Mouse (Mus musculus) thymus, postnatal 14 days (tissue): Measurements from ENCODE around the gene Tnrc6c.
A peak's percentile ranks its signal among the peaks of the same experiment; 100 is the strongest.
"Not testable (repeated sequence)": the region's sequence is repeated elsewhere in the genome, so short reads cannot be mapped to it uniquely, and the experiment has no call there.

Experiments used
- DNase-seq: peaks from one replicate; pipeline ENCODE4 v3.0.0; 2021

Gene Tnrc6c

DNA sequence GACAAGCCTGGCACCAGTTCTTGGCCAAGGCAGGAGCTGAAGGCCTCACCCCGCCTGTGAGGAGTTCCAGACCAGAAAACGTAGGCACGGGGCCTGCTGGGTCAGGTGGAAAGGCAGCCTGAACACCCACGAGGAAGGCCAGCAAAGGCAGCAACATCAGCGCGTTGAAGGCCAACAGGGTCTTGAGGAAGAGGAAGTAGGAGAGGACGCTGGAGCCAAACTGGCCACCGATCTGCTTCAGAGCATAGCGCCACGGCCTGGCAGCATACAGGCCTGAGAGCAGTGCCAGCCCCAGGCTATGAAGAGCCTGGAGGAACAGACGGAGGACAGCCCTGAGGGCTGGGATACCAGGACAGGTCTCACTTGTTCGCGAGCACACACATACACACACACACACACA, 121.5 kb downstream of the Tnrc6c start:
- no peak for DNase-seq

DNA sequence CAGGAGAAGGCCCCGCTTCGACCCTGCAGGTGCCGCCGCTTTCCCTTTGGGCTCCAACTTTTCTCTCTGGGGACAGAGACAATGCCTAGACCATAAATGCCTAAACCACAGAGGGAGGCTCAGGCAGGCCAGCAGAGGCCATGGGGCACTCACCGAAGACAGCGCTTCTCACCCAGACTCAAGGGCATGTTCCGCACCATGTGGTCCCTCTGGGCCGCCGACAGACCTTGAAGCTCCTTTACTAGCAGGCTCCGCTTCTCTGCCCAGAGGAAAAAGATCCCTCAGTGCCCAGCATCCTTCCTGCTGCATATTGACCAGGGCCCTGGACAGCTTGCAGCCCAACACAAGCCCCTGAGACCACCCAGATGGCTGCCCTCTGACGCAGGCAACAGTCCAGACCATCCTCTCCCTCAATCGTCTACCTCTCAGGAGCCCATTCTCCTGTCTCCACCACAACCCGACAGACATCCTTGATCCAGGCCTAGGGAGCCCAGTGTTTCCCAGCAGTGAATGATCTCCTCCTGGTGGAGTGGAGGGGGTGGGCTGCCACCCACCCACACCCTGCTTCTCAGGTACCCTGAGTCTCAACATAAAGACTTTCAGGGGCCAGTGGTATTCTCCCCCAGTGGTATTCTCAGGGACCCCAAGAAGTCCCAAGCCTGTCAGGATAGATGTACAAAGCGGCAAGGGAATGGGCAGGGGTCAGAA, 122.2 kb downstream of the Tnrc6c start:
- no peak for DNase-seq

DNA sequence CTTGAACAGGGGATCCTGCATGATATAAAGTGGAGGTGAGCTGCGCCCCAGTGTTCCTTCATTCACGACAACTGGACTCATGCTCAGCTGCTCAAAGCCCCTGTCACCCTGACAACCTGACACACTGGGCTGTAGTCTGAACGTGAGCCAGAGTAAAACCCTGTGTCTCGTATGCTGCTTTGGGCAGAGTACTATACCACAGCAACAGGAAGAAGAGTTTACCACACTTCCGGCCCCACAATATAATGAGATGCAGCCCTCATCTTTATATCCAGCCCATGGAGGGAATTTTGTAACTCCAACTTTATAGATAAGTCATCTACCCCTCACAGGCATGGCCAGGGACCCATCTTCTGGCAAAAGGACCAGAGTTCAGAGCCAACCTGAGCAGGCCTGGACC, 123.0 kb downstream of the Tnrc6c start:
- peak; percentile 56 for DNase-seq

DNA sequence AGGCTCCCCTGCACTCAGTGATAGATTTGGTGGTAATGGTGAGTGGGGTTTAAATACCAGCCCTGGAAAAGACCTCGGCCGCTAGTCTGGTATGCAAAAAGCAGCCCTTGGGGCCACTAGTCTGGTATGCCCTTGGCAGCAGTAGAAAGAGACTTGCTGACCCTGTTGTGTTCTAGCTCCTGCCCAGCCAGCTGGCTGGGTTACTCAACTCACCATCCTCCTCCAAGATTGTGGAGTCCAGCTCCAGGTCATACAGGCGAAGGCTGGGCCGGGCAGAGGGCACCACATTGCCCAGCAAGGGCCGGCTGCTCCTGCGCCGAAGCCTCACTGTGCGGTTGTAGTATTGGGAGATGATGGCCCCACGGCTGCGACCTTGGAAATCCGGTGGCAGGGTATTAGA, 123.9 kb downstream of the Tnrc6c start:
- no peak for DNase-seq

DNA sequence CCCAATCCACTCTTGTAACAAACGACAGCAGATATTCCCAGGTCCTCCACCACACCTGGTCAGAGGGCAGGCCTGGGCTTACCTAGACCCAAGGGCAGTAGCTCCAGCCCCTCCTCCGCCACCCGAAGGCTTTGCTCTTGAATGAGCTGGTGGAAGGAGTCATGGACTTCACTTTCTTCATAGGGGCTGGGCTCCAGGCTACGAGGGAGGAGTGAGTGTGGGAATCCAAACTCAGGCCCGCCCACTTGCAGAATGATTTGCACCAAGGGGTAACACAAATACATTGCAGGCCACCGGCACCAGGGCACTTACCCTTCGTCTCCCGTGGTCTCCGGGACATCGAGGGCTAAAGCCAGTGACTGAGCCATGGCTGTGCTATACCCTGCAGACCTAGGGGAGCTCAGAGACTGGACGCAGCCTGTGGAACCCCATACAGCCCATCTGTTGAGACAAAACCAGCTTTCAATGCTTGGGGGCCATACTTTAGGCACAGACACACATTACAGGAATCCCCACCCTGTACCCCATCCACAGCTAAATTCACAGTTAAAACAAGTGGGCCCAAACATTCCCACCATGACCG, 124.9 kb downstream of the Tnrc6c start:
- peak; percentile 43 for DNase-seq

DNA sequence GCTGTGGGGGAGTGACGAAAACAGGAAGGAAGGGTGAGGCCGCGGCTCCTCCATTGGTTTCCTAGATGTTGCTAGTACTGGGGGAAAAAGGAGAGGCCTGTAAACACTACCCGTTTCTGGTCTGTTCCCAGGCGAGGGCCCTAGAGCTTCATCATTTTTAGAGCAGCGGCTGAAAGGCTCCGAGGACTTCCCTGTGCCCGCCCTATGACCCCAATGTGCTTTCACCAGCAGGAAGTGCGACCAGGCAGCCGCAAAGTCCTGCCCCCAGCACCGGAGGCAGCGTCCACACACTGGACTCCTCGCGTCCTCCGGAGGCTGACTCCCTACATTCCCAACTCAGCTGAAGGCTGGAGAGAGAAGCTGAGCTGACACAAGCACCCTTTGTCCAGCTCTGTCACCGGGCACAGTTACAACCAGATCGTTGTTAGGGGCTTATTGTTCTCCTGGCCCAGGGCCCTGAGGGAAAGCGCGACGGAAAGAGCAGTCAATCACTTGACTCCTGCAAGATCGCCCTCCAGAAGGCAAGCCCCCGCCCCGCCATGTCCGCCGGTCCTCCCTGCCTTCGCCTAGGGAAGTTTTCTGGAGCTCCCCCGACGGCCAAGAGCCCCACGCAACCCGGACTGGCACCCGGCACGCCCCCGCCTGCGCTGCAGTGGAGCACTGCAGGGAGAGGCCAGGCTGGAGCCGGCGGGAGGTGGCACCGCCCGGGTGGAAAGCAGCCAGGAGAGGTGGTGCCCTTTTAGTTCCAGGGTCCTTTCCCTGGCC, 125.5 kb downstream of the Tnrc6c start:
- peak; percentile 65 for DNase-seq

DNA sequence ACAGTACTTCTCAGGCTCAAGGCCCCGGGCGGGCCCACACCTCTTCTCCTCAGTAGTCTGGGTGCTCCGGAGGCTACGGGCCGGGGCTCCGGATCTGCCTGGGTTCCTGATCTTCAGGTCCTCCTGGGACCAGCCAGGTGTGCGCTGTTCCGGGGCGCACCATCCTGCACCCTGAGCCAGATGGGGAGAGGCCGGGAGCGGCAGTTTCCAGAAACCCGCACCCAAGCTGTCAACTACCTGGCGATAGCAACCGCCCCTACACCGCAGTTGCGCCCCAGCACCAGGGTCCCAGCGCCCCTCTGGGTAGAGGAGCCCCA, 126.1 kb downstream of the Tnrc6c start:
- DNase-seq, result no peak

DNA sequence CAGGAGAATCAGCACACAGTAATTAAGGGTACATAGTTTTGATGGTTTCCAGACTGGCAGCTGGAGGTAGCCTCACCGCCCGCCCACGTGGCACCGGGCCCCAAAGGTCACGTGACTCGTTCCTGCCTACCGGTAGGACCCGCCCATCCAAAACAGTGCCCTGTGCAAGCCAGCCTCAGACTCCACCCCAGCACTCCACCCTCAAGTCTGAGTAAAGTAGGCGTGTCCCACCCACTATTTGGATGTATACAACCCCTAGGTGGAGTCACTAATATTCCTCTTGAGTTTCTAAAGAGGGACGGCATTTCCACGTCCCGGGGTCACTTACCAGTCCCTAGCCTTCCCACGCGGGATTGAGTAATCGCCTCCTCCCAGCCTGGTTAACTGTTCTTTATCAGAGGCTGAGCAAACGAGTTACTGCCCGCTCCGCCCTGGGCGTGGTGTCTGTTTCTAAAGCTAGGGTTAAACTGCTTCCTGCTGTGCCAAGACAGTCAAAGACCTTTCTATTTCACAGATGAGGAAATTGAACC, 126.6 kb downstream of the Tnrc6c start:
- peak; percentile 96 for DNase-seq

DNA sequence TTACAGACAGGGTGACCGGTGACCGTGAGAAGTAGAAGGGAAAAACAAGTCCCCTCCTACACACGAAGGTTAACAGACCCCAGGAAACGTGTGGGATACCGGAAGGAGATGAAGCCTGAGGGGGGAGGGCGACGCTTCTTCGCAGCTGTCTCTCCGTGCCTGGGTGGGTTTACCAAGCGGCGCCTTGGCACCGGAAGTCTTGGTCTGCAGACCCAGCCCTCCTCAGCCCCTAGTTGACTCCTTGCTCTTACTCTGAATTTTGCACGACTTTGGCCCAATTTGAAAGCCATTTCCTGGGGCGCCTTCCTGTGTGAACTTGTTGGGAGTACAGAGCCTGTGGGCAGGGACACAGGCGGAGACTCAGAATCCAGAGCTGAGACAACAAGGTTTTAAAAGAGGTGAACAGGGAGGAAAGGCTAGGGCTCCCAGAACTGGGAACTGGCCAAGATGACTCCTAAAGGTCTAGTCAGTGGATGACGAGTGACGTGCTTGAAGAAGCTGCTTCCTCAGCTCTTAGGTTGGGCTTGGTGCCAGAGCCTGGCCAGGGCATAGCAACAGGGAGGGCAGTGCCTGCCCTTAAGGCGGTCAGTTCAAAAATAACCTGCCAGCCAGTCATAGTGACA, 127.2 kb downstream of the Tnrc6c start:
- peak; percentile 91 for DNase-seq

DNA sequence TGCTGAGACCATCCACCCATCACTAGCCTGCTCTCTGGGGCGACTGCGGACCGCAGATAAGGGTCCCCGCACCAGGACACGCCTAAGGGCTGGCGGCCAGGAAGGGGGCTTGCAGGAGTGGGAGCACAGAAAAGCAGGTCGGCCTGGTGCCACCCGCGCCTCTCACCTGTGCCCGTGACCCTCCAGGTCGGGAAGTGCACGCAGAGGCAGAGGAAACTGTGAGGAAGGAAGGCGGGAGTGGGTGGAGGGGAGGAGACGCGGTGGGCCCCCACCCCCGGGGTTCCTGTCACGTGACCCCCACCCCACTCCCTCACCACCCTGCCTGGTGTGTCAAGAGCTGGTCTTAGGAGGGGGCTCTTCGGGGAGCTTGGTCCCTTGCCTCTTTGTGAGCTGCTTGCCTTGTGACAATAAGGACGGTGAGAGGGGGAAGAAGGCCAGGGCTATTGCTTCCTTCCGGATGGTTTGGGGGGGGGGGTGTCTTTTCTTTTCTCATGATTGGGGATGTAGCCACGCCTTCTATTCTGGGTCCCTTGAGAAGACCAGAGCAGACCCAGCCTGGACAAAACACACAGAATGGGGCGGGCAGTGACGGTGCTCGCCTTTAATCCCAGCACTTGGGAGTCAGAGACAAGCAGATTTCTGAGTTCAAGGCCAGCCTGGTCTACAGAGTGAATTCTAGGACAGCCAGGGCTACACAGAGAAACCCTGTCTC, 128.1 kb downstream of the Tnrc6c start, which contains the start of the genes Tmc8 and Tmc6:
Gene Tmc8, plus strand, starts transcription at position 84 of the 712 bp plus-strand sequence.
Gene Tmc6, minus strand, starts transcription at position 206 of the 712 bp plus-strand sequence.
- peak; percentile 96 for DNase-seq

DNA sequence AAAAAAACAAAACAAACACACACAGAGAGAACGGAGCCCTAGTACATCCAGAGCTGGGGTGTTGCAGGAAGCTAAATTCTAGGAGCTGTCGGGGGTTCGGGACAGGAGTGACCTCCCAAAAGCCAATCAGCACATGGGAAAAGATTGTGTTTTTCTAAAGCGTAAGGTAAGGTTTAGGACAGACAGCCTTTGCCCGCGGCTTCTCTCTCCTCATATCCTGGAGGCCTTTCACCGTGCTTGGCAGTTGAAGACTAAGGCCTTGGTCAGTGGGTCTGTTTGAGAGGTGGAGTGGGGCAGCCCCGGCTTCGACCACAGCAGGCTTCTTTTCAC, 128.6 kb downstream of the Tnrc6c start:
- no peak for DNase-seq

DNA sequence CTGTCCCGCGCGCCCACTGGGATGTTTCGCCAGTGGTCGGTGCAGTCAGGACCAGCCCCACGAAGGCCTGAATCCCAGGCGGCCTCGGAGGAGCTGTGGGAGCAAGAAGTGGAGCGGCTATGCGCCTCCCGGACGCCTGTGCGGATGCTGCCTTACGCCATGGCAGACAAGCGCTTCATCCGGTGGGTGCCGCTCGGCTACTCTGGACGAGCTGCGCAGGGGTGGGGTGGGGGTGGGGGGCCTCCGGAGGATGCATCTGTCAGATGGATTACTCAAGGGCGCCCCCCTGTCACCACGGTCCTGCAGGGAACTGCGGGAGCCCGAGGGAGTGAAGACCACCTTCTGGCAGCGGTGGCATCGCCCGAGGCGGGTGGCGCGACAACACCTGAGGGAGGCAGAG, 129.0 kb downstream of the Tnrc6c start:
- DNase-seq, result peak; percentile 97

DNA sequence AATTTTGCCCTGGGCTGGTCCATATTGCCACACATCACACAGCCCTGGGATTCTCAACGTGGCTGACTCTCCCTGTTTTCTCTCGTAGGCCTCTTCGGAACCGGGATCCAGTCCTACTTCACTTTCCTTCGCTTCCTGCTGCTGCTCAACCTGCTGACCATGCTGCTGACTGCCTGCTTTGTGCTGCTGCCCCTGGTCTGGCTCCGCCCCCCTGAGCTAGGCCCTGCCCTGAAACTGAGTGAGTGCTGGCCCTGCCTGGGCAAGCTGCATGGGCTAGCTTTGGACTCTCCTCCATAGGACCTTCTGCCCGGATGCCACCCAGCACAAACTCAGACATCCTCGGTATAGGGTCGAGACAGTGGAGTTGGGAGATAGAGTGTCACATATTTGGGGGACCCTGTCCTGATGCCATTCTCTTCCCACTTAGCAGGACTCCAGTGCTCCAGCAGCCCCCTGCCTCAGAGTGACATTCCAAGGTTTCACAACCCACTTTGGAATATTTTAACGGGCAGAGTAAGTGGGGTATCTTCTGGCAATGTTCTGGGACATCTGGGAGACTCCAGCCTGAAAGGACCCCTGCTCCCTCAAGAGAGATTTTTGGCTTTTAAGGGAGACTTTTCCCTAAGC, 129.7 kb downstream of the Tnrc6c start:
- DNase-seq, result peak; percentile 58

DNA sequence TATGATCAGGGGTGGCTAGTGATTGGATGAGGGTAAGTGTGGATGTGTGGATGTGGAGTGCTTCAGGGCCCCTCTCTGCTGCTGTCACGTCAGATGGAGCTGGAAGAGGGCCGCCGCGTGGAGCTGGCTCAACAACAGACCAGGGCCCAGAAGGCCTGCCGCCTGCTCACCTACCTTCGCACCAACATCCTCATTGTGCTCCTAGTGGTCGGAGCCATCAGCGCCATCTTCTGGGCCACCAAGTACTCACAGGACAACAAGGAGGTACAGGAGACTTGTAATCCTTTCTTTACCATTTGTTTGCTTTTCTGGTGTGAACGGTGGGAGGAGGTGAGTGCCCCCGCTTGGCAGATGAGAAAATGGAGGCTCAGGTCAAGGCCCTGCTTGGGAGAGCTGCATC, 132.2 kb downstream of the Tnrc6c start:
- peak; percentile 82 for DNase-seq

DNA sequence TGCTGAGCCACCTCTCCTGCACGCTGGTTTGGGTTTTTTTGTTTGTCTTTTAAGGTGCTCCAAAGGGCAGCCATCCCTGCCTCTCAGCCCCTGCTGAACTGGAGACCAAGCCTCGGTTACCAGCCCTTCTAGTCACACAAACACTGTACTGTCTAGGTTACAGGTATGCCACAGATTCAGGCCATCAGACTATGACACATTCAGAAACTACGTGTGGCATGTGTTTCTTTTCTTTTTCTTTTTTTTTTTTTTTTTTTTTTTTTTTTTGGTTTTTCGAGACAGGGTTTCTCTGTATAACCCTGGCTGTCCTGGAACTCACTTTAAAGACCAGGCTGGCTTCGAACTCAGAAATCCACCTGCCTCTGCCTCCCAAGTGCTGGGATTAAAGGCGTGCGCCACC, 134.4 kb downstream of the Tnrc6c start:
- DNase-seq, result not testable (repeated sequence)

DNA sequence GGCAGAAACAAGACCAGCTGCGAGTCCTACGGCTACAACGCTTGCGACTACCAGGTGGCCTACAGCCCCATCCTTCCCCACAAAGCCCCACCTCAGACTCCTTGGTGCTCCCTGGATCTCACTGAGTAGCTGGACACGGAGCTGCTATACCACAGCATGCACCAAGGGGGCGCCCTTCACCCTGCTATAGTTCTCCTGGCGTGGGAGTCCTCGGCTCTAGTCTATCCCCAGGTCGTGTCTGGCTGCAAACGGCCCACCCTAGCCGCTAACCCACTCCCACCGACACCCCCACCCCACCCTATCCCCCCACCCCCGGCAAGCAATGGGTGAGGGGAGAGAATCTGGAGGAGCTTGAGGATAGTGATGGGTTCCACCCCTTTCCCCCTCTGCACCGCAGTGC, 136.2 kb downstream of the Tnrc6c start:
- DNase-seq, result peak; percentile 72

DNA sequence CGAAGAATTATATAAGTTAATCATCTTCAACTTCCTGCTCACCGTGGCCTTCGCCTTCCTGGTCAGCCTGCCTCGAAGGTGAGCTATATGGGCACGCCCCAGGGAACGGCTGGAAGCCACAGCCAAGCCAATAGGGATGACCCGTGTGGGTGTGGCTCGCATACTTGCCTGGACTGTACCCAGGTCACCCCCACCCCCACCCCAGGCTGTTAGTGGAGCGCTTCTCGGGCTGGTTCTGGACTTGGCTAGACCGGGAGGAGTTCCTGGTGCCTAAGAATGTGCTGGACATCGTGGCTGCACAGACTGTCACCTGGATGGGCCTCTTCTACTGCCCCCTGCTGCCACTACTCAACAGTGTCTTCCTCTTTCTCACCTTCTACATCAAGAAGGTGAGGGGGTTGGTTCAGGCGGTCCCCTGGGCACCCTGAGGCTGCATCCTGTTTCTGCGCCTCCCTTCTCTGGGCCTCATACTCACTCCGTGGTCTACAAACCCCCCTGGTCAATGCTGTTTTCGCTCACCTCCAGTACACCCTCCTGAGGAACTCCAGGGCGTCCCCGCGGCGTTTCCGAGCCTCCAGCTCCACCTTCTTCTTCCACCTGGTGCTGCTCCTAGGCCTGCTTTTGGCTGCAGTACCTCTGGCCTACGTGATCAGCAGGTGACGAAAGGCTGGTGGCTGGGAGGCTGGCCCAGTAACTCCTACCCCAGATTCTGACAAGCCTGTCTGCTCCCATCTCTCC, 136.8 kb downstream of the Tnrc6c start:
- peak; percentile 44 for DNase-seq

DNA sequence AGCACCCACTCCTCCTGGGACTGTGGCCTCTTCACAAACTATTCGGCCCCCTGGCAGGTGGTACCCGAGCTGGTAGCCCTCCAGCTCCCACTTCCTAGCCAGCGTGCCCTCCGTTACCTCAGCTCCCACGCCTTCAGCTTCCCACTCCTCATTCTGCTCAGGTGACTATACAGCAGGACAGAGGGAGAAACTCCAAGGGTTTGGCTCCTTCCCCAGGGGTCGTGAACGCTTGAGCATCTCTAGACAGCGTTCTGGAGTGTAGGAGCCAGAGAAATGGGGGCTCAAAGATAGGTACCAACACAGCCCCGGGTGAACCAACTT, 137.3 kb downstream of the Tnrc6c start:
- DNase-seq, result no peak

DNA sequence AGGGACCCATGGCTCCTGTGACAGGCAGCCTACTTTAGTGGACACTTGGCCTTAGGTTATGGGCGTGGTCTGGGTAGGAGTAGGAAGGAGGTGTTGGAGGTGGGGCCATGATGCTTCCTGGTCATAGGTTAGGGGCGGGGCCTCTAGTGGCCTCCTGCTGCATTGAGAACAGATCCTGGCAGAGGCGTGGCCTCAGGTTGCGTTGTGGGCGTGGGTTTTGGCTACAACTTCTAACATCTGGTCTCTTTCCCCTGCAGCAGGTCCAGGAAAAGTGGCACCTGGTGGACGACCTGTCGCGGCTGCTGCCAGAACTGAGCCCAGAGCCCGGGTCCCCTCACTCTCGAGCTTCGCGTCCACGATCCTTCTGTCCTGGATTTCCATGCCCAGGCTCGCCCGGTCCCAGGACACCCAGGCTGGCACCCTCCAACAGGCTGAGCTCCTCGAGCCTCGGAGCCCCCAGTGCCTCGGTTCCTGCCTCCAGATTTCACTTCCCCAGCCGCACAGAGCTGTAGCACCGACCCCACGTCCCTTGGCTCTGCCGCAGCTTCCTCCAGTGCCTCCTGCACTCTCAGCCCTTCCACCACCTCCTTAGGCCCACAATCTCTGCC, 138.3 kb downstream of the Tnrc6c start:
- peak; percentile 62 for DNase-seq

DNA sequence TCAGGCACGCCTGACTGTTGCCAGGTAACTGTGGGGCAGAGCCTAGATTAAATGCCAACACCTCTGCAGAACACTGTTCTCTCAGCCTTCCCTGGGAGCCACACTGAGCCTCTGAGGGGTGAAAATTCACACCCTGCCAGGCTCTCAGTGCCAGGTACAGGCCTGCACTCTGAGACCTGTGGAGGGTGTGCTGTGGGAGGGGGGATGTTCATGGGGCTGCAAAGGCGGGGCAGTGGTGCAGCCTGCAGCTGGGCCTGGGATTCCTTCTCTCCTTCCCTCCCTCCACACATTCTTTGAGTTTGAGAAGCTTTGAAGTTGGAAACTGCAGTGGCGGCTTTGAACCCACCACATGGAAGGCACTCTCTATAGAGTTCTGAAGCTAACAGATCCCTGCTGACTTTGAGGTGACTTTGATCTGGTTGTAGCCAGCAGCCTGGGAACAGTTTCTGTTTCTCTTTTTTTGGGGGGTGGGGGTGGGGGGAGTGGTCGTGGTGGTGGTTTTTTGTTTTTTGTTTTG, 140.0 kb downstream of the Tnrc6c start:
- DNase-seq, result peak; percentile 48

DNA sequence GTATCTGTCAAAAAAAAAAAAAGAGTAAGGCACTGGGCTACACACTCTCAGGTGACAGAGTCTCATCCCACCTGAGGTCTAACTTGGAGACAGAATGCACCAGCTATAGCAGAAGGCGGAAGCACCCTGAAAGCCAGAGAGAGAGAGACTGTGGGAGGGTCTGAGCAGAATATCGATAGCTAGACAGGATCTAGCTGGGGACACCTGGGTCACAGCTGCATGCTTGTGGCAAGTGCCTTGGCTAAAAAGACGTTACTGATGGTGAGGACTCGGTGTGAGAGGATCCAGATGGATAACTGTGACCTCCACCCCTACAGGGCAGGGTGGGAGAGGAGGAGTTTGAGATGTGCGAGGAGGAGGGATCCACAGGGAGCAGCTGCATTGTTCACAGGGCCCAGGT, 142.9 kb downstream of the Tnrc6c start:
- peak; percentile 30 for DNase-seq
